Mouse (Mus musculus): ENCODE measurements around the gene Anapc1. TPM values are rescaled to one million over a fixed set of nuclear protein-coding genes. Genes with fewer than 3 reads are reported as not detected.

Gene Anapc1
- total and polyA plus RNA-seq, 2 experiments from 2014 or later: 27.5 to 66.2 TPM

- H3K27me3 ChIP-seq (ENCODE audit: insufficient read depth, low read length): no peaks in the 10 kb centered on the region
- H3K27ac ChIP-seq: no peak overlapping the region
- no peak overlapping the region for H3K9ac ChIP-seq (replicated peaks; ENCODE audit: low read length)
- no peak for TF ChIP-seq CTCF (IDR thresholded peaks at IDR 0.05; ENCODE audit: low read depth)
- no peaks in the 10 kb centered on the region for H3K36me3 ChIP-seq (ENCODE audit: insufficient read depth, low read length)
- ATAC-seq (no peak), DNase-seq (ENCODE audit: low spot score) (no peak)
- no peak overlapping the region for H3K4me2 ChIP-seq (ENCODE audit: low read depth, low read length)
- H3K9me3 ChIP-seq (ENCODE audit: low read length): no peaks in the 10 kb centered on the region
- H3K4me1 ChIP-seq (ENCODE audit: insufficient read depth, low read length): no peaks in the 10 kb centered on the region
- H3K4me3 ChIP-seq (ENCODE audit: low read length): no peak overlapping the region
- 76% methylated on average over 6 of the region's 6 CpGs for WGBS
Observed at GRCm38 (mm10) chr2:128712940-128713339, 25.7 kb upstream of the Anapc1 start.

- Histone ChIP-seq H3K9ac (replicated peaks; ENCODE audit: low read length) (no peak overlapping the region), H3K27me3 (ENCODE audit: insufficient read depth, low read length) (no peaks in the 10 kb centered on the region), H3K4me2 (ENCODE audit: low read depth, low read length) (no peak overlapping the region), H3K4me1 (ENCODE audit: insufficient read depth, low read length) (no peaks in the 10 kb centered on the region), H3K27ac (no peak overlapping the region), H3K4me3 (ENCODE audit: low read length) (no peak overlapping the region), H3K36me3 (ENCODE audit: insufficient read depth, low read length) (no peaks in the 10 kb centered on the region), H3K9me3 (ENCODE audit: low read length) (no peaks in the 10 kb centered on the region)
- whole genome bisulfite sequencing: 81% methylated on average over 6 of the region's 6 CpGs
- DNase-seq (ENCODE audit: low spot score) (no peak), ATAC-seq (no peak)
- no peak for TF ChIP-seq CTCF (IDR thresholded peaks at IDR 0.05; ENCODE audit: low read depth)
Observed at GRCm38 (mm10) chr2:128710609-128711008, 23.4 kb upstream of the Anapc1 start.

- H3K27me3 ChIP-seq (ENCODE audit: insufficient read depth, low read length): no peaks in the 10 kb centered on the region
- ATAC-seq: peak; percentile 38; the same call in 1 of the 2 replicates
- 35% methylated on average over 6 of the region's 6 CpGs for WGBS
- no peak overlapping the region for H3K4me2 ChIP-seq (ENCODE audit: low read depth, low read length)
- TF ChIP-seq CTCF (IDR thresholded peaks at IDR 0.05; ENCODE audit: low read depth): no peak
- H3K4me1 ChIP-seq (ENCODE audit: insufficient read depth, low read length): no peaks in the 10 kb centered on the region
- no peak overlapping the region for H3K9ac ChIP-seq (replicated peaks; ENCODE audit: low read length)
- DNase-seq (ENCODE audit: low spot score): peak; percentile 18
- H3K9me3 ChIP-seq (ENCODE audit: low read length): no peaks in the 10 kb centered on the region
- H3K36me3 ChIP-seq (ENCODE audit: insufficient read depth, low read length): no peaks in the 10 kb centered on the region
- peak overlapping the region; percentile 48; the same call in 1 of the 2 replicates for H3K27ac ChIP-seq
- H3K4me3 ChIP-seq (ENCODE audit: low read length): no peak overlapping the region
Observed at GRCm38 (mm10) chr2:128709264-128709663, 22.1 kb upstream of the Anapc1 start.

- Histone ChIP-seq H3K4me2 (ENCODE audit: low read depth, low read length) (no peak overlapping the region), H3K4me1 (ENCODE audit: insufficient read depth, low read length) (no peaks in the 10 kb centered on the region), H3K36me3 (ENCODE audit: insufficient read depth, low read length) (no peaks in the 10 kb centered on the region), H3K9ac (replicated peaks; ENCODE audit: low read length) (no peak overlapping the region), H3K27me3 (ENCODE audit: insufficient read depth, low read length) (no peaks in the 10 kb centered on the region), H3K9me3 (ENCODE audit: low read length) (no peaks in the 10 kb centered on the region), H3K4me3 (ENCODE audit: low read length) (no peak overlapping the region), H3K27ac (no peak overlapping the region)
- ATAC-seq (no peak), DNase-seq (ENCODE audit: low spot score) (peak; percentile 16)
- 70% methylated on average over 3 of the region's 3 CpGs for WGBS
- no peak for TF ChIP-seq CTCF (IDR thresholded peaks at IDR 0.05; ENCODE audit: low read depth)
Observed at GRCm38 (mm10) chr2:128704474-128704873, 17.3 kb upstream of the Anapc1 start.

- H3K4me1 ChIP-seq (ENCODE audit: insufficient read depth, low read length): no peaks in the 10 kb centered on the region
- no peaks in the 10 kb centered on the region for H3K36me3 ChIP-seq (ENCODE audit: insufficient read depth, low read length)
- ATAC-seq: peak; percentile 21; the same call in 1 of the 2 replicates
- peak overlapping the region; percentile 64 for H3K4me2 ChIP-seq (ENCODE audit: low read depth, low read length)
- H3K27ac ChIP-seq: peak overlapping the region; percentile 79
- WGBS: 1% methylated on average over 24 of the region's 24 CpGs
- TF ChIP-seq CTCF (IDR thresholded peaks at IDR 0.05; ENCODE audit: low read depth): no peak
- H3K9me3 ChIP-seq (ENCODE audit: low read length): no peaks in the 10 kb centered on the region
- peak; percentile 20 for DNase-seq (ENCODE audit: low spot score)
- peak overlapping the region; percentile 52 for H3K9ac ChIP-seq (replicated peaks; ENCODE audit: low read length)
- 0 out of 2 replicates have a peak, but pooled peaks cover 3% of the 10 kb centered on the region for H3K27me3 ChIP-seq (ENCODE audit: insufficient read depth, low read length)
- H3K4me3 ChIP-seq (ENCODE audit: low read length): peak overlapping the region; percentile 64
Observed at GRCm38 (mm10) chr2:128699201-128699885, 12.2 kb upstream of the Anapc1 start.

DNA sequence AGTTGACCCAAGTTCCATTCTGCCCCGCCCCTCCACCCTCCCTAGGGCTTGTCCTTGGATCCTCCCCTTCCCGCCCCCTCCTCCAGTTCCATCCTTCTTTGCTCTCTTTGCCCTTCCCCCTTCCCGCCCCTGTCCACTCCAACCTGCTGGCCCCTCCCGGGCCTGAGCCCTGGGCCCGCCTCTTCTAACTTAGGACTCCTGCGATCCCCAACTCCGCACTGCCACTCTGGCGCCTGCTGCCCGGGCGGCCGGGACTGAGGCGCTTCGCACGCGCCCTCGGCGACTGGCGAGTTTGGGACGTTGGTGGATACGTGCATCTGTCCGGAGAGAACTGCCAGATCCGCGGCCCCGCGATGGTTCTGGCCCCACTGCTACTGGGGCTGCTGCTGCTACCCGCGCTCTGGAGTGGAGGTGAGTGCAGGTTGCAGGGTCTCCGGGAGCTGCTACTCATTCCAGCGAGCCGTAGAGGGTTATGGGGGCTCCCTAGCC lies 11.5 kb upstream of the Anapc1 start, which contains the start of gene Mertk:
Mertk (plus strand) TSS at position 264 of the 489 bp plus-strand sequence.
- peak; percentile 91 for ATAC-seq

More for the DNA sequence above, 11.5 kb upstream of the Anapc1 start, which contains the start of gene Mertk:
- peak; percentile 83 for DNase-seq (ENCODE audit: low spot score)
- no peaks in the 10 kb centered on the region for H3K36me3 ChIP-seq (ENCODE audit: insufficient read depth, low read length)
- under 1% methylated on average over 30 of the region's 30 CpGs for WGBS
- H3K4me1 ChIP-seq (ENCODE audit: insufficient read depth, low read length): no peaks in the 10 kb centered on the region
- peak within 1 kb of the TSS; percentile 52 for H3K9ac ChIP-seq (replicated peaks; ENCODE audit: low read length)
- peak within 1 kb of the TSS; percentile 79 for H3K27ac ChIP-seq
- H3K27me3 ChIP-seq (ENCODE audit: insufficient read depth, low read length): 0 out of 2 replicates have a peak, but pooled peaks cover 3% of the 10 kb centered on the region
- no peaks in the 10 kb centered on the region for H3K9me3 ChIP-seq (ENCODE audit: low read length)
- TF ChIP-seq CTCF (IDR thresholded peaks at IDR 0.05; ENCODE audit: low read depth): no peak
- H3K4me2 ChIP-seq (ENCODE audit: low read depth, low read length): peak within 1 kb of the TSS; percentile 64
- peak within 1 kb of the TSS; percentile 64 for H3K4me3 ChIP-seq (ENCODE audit: low read length)
